Mouse (Mus musculus) megakaryocyte, embryonic 14.5 days (primary cell): ENCODE results near the gene Aebp1.

Experiments
- FLI1 ChIP-seq: IDR thresholded peaks from 2 replicates; pipeline ENCODE4 v1.6.1; 2012; ENCODE audit warnings: low read length, inconsistent platforms, mixed read lengths
- GATA1 ChIP-seq: IDR thresholded peaks from 3 replicates; pipeline ENCODE4 v1.6.1; 2012; ENCODE audit warnings: mixed read lengths, low read length, inconsistent platforms, borderline replicate concordance

- TF ChIP-seq GATA1 (no peak), FLI1 (no peak)
Observed at GRCm38 (mm10) chr11:5914940-5915339, 53.2 kb downstream of the Aebp1 start.
